Mouse (Mus musculus): ENCODE data around the gene Anapc15-ps.

- TF ChIP-seq CTCF (IDR thresholded peaks at IDR 0.05; ENCODE audit: extremely low read depth, insufficient read depth, insufficient read length, insufficient replicate concordance) (no peak), POLR2A (IDR thresholded peaks at IDR 0.05; ENCODE audit: low read depth, low read length) (no peak)
Measured at GRCm38 (mm10) chr10:95704847-95705246, 31.6 kb upstream of the Anapc15-ps start.

Measured in spleen, adult 2 months (tissue).